Mouse (Mus musculus) cortical plate, adult 2 months (tissue): ENCODE measurements around the gene Cbfa2t3. TPM values are rescaled to one million over a fixed set of nuclear protein-coding genes. Genes with fewer than 3 reads are reported as not detected.
"Not testable (repeated sequence)": the region's sequence is repeated elsewhere in the genome, so short reads cannot be mapped to it uniquely, and the experiment has no call there.

Source experiments
- H3K27ac ChIP-seq: fragments of 200-500 bp; 2 replicates; pipeline ENCODE4 v1.5.1; 2012; ENCODE audit warnings: low read length, control low read depth, inconsistent platforms; ENCODE audit not compliant: insufficient read depth
- H3K4me1 ChIP-seq: fragments of 200-500 bp; 2 replicates; pipeline ENCODE4 v1.6.1; 2011; ENCODE audit warnings: low read length; ENCODE audit not compliant: control insufficient read depth, insufficient read depth
- H3K4me3 ChIP-seq: fragments of 200-500 bp; 2 replicates; pipeline ENCODE4 v1.5.1; 2011; ENCODE audit warnings: mild to moderate bottlenecking, low read length, control low read depth; ENCODE audit not compliant: insufficient read depth
- CTCF ChIP-seq: fragments of 200-500 bp; IDR thresholded peaks from 2 replicates; pipeline ENCODE4 v1.5.1; 2011; ENCODE audit warnings: mild to moderate bottlenecking, control low read depth, low read length; ENCODE audit not compliant: insufficient read depth; ENCODE audit errors: extremely low read depth
- POLR2A ChIP-seq: fragments of 200-500 bp; IDR thresholded peaks from 2 replicates; pipeline ENCODE4 v1.6.1; 2011; ENCODE audit warnings: mild to moderate bottlenecking, low read length, control low read depth; ENCODE audit not compliant: insufficient read depth; ENCODE audit errors: extremely low read depth
- polyA plus RNA-seq: library from polyadenylated mRNA; depleted of rRNA; stranded (reverse); fragments of >200 nt; gene quantifications from 2 replicates; pipeline ENCODE4 v1.2.3, GENCODE M21; 2012

Gene Cbfa2t3
- polyA plus RNA-seq, 1 experiment: 9.1 TPM

GRCm38 (mm10) chr8:122633205-122633604, 65.7 kb downstream of the Cbfa2t3 start:
- no peak overlapping the region for H3K4me3 ChIP-seq
- TF ChIP-seq POLR2A: no peak
- TF ChIP-seq CTCF: no peak
- no peak overlapping the region for H3K27ac ChIP-seq
- 0 out of 2 replicates have a peak, but pooled peaks cover 3% of the 10 kb centered on the region for H3K4me1 ChIP-seq

- H3K4me3 ChIP-seq, H3K27ac ChIP-seq: not testable (repeated sequence)
These were observed 66.8 kb downstream of the Cbfa2t3 start for GRCm38 (mm10) chr8:122632134-122632533.

GRCm38 (mm10) chr8:122630696-122631095, 68.2 kb downstream of the Cbfa2t3 start:
- Histone ChIP-seq H3K4me3 (no peak overlapping the region), H3K4me1 (no peaks in the 10 kb centered on the region), H3K27ac (no peak overlapping the region)
- TF ChIP-seq POLR2A: no peak
- no peak for TF ChIP-seq CTCF

More at GRCm38 (mm10) chr8:122632134-122632533, 66.8 kb downstream of the Cbfa2t3 start:
- not testable (repeated sequence) for H3K4me1 ChIP-seq

GRCm38 (mm10) chr8:122629388-122629787, 69.5 kb downstream of the Cbfa2t3 start:
- Histone ChIP-seq H3K4me3 (no peak overlapping the region), H3K4me1 (no peaks in the 10 kb centered on the region), H3K27ac (no peak overlapping the region)
- TF ChIP-seq CTCF: no peak

GRCm38 (mm10) chr8:122626896-122627295, 72.0 kb downstream of the Cbfa2t3 start:
- Histone ChIP-seq H3K27ac (no peak overlapping the region), H3K4me1 (no peaks in the 10 kb centered on the region), H3K4me3 (no peak overlapping the region)
- no peak for TF ChIP-seq POLR2A
- no peak for TF ChIP-seq CTCF

GRCm38 (mm10) chr8:122625811-122626210, 73.1 kb downstream of the Cbfa2t3 start:
- no peak for TF ChIP-seq CTCF
- no peak for TF ChIP-seq POLR2A
- H3K4me3 ChIP-seq: no peak overlapping the region
- H3K27ac ChIP-seq: no peak overlapping the region
- H3K4me1 ChIP-seq: no peaks in the 10 kb centered on the region

GRCm38 (mm10) chr8:122624653-122625052, 74.3 kb downstream of the Cbfa2t3 start:
- no peak for TF ChIP-seq POLR2A
- TF ChIP-seq CTCF: no peak
- no peak overlapping the region for H3K4me3 ChIP-seq
- no peak overlapping the region for H3K27ac ChIP-seq
- no peaks in the 10 kb centered on the region for H3K4me1 ChIP-seq

GRCm38 (mm10) chr8:122623844-122624642, 74.9 kb downstream of the Cbfa2t3 start:
- Histone ChIP-seq H3K4me1 (no peaks in the 10 kb centered on the region), H3K4me3 (no peak overlapping the region), H3K27ac (no peak overlapping the region)
- no peak for TF ChIP-seq CTCF
- TF ChIP-seq POLR2A: no peak

- TF ChIP-seq CTCF: no peak
- TF ChIP-seq POLR2A: no peak
- no peak within 1 kb of the TSS for H3K4me3 ChIP-seq
- no peak within 1 kb of the TSS for H3K27ac ChIP-seq
- H3K4me1 ChIP-seq: no peaks in the 10 kb centered on the region
These were observed 76.2 kb downstream of the Cbfa2t3 start, which contains the start of gene Pabpn1l for GRCm38 (mm10) chr8:122622727-122623126. TSS of gene Pabpn1l (minus strand) at chr8:122622739.

- Histone ChIP-seq H3K4me3 (no peak overlapping the region), H3K27ac (no peak overlapping the region), H3K4me1 (no peaks in the 10 kb centered on the region)
- TF ChIP-seq CTCF: no peak
- no peak for TF ChIP-seq POLR2A
These were observed 78.5 kb downstream of the Cbfa2t3 start for GRCm38 (mm10) chr8:122620446-122620845.
